Mouse (Mus musculus) adrenal gland, adult 10 weeks (tissue): ENCODE data around the gene Cwh43. TPM values are rescaled to one million over a fixed set of nuclear protein-coding genes. Genes with fewer than 3 reads are reported as not detected.

Source experiments
- polyA plus RNA-seq: library from polyadenylated mRNA; stranded (reverse); fragments of 350-450 nt; fragmentation: Illumina TruSeq; extraction: RNeasy Lipid Tissue Mini Kit (QIAGEN cat#74804); gene quantifications from one replicate; pipeline ENCODE4 v1.2.3, GENCODE M21; 2014; ENCODE audit warnings: low read depth, low replicate concordance

Gene Cwh43
- polyA plus RNA-seq, result not detected

GRCm38 (mm10) chr5:73405981-73406722 lies at the start of gene Cwh43:
Cwh43 (plus strand) TSS chr5:73406075.

GRCm38 (mm10) chr5:73480700-73481099 lies 74.8 kb downstream of the Cwh43 start, which contains the start of gene Dcun1d4:
Dcun1d4 (plus strand) TSS chr5:73481000.

Other genes with a start within 250 kb of the Cwh43 start
- gene Fryl, start 149.5 kb upstream of the Cwh43 start, polyA plus RNA-seq, result 60.6 TPM
- gene Ociad1, start 113.3 kb upstream of the Cwh43 start, polyA plus RNA-seq, result 775 TPM
- gene Ociad2, start 65.0 kb upstream of the Cwh43 start, polyA plus RNA-seq, result 39.1 TPM
- 85.7 TPM for gene Dcun1d4, start 74.9 kb downstream of the Cwh43 start, polyA plus RNA-seq
- gene Lrrc66, start 226.5 kb downstream of the Cwh43 start, polyA plus RNA-seq, result not detected
- 42.4 TPM for gene Sgcb, start 241.7 kb downstream of the Cwh43 start, polyA plus RNA-seq
- not detected for gene Spata18, start 245.3 kb downstream of the Cwh43 start, polyA plus RNA-seq